Mouse (Mus musculus) lung, adult 2 months (tissue): ENCODE measurements around the gene Nudt19. TPM values are rescaled to one million over a fixed set of nuclear protein-coding genes. Genes with fewer than 3 reads are reported as not detected.
A peak's percentile ranks its signal among the peaks of the same experiment; 100 is the strongest.
"Not testable (repeated sequence)": the region's sequence is repeated elsewhere in the genome, so short reads cannot be mapped to it uniquely, and the experiment has no call there.

ENCODE experiments used
- DNase-seq: peaks from one replicate; pipeline ENCODE4 v3.0.0; 2022
- H3K4me1 ChIP-seq: fragments of 200-500 bp; 2 replicates; pipeline ENCODE4 v1.6.1; 2011; ENCODE audit warnings: low read length; ENCODE audit not compliant: control insufficient read depth, insufficient read depth
- H3K4me3 ChIP-seq: fragments of 200-500 bp; replicated peaks from 2 replicates; pipeline ENCODE3; 2011; ENCODE audit warnings: low read depth, mild to moderate bottlenecking, control low read depth, low read length; ENCODE audit errors: extremely low read depth
- CTCF ChIP-seq: fragments of 200-500 bp; IDR thresholded peaks from 2 replicates; pipeline ENCODE4 v1.5.1; 2011; ENCODE audit warnings: mild to moderate bottlenecking, low read length, control low read depth; ENCODE audit not compliant: insufficient read depth
- POLR2A ChIP-seq: fragments of 200-500 bp; IDR thresholded peaks from 2 replicates; pipeline ENCODE4 v1.6.1; 2011; ENCODE audit warnings: low read depth, mild to moderate bottlenecking, control low read depth, low read length, borderline replicate concordance; ENCODE audit errors: extremely low read depth
- WGBS: fragments of 180-500 bp; shearing (Covaris S2); methylation state at CpG from one replicate; pipeline ENCODE4 v1.1.7; 2018; 5-methylcytosine and 5-hydroxymethylcytosine counted together
- polyA plus RNA-seq: library from polyadenylated mRNA; depleted of rRNA; stranded (reverse); fragments of >200 nt; gene quantifications from 2 replicates; pipeline ENCODE4 v1.2.3, GENCODE M21; 2012

Gene Nudt19
- polyA plus RNA-seq, 1 experiment, result 20.6 TPM

GRCm38 (mm10) chr7:35586906-35587445 is 30.9 kb upstream of the Nudt19 start:
- Histone ChIP-seq H3K4me3 (peak overlapping the region; percentile 24), H3K4me1 (peaks cover 9% of the 10 kb centered on the region)
- TF ChIP-seq POLR2A (no peak), CTCF (no peak)
- no peak for DNase-seq
- 19% methylated on average over 15 of the region's 15 CpGs for WGBS

GRCm38 (mm10) chr7:35586055-35586905 is 30.2 kb upstream of the Nudt19 start, which contains the start of gene Ankrd27:
TSS of gene Ankrd27 (plus strand) at chr7:35586244.
- H3K4me1 ChIP-seq, result peaks cover 9% of the 10 kb centered on the region
- H3K4me3 ChIP-seq, result peak within 1 kb of the TSS; percentile 89
- DNase-seq, result peak; percentile 93
- peak; percentile 75; the same call in 1 of the 2 replicates for TF ChIP-seq POLR2A
- TF ChIP-seq CTCF, result no peak
- under 1% methylated on average over 49 of the region's 49 CpGs for WGBS

- H3K4me3 ChIP-seq, result peak within 1 kb of the TSS; percentile 89
- WGBS, result 1% methylated on average over 45 of the region's 45 CpGs
Observed at GRCm38 (mm10) chr7:35585191-35586054, 29.3 kb upstream of the Nudt19 start, which contains the start of gene Rgs9bp. TSS of gene Rgs9bp (minus strand) at chr7:35585582.

GRCm38 (mm10) chr7:35584786-35585190 is 28.7 kb upstream of the Nudt19 start:
- DNase-seq, result no peak
- TF ChIP-seq POLR2A, result no peak
- no peak for TF ChIP-seq CTCF
- under 1% methylated on average over 50 of the region's 50 CpGs for WGBS
- H3K4me3 ChIP-seq, result peak overlapping the region; percentile 65
- peaks cover 9% of the 10 kb centered on the region for H3K4me1 ChIP-seq

More at GRCm38 (mm10) chr7:35585191-35586054, 29.3 kb upstream of the Nudt19 start, which contains the start of gene Rgs9bp:
- TF ChIP-seq CTCF (no peak), POLR2A (0 out of 2 replicates have a peak, but pooled peaks have one; percentile 9)
- peak; percentile 47 for DNase-seq
- H3K4me1 ChIP-seq, result peaks cover 9% of the 10 kb centered on the region

- TF ChIP-seq CTCF (no peak), POLR2A (no peak)
- peak overlapping the region; percentile 65 for H3K4me3 ChIP-seq
- 8% methylated on average over 36 of the region's 36 CpGs for WGBS
- DNase-seq, result peak; percentile 38
- H3K4me1 ChIP-seq, result peaks cover 9% of the 10 kb centered on the region
Observed at GRCm38 (mm10) chr7:35584068-35584785, 28.1 kb upstream of the Nudt19 start.

GRCm38 (mm10) chr7:35583476-35584025 is 27.4 kb upstream of the Nudt19 start:
- TF ChIP-seq POLR2A (no peak), CTCF (no peak)
- H3K4me3 ChIP-seq, result no peak overlapping the region
- DNase-seq, result no peak
- 23% methylated on average over 11 of the region's 11 CpGs for WGBS
- H3K4me1 ChIP-seq, result peaks cover 9% of the 10 kb centered on the region

DNA sequence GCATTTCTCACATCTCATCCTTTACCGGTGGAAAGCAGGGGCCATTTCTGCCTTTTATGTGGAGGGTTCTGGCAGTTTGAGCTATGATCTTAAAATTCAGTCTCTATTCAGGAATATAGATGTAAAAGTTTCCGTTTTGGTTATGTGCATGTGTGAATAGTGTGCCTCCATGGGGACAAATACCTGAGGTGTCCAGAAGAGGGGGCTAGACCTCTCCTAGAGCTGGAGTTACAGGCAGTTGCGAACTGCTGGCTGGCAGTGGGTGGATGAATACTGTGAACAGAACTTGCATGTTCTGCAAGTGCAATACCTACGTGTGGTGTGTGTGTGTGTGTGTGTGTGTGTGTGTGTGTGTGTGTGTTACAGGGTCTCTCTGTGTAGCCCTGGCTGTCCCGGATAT is 26.6 kb upstream of the Nudt19 start:
- 70% methylated on average over 5 of the region's 5 CpGs for WGBS
- no peak overlapping the region for H3K4me3 ChIP-seq
- DNase-seq, result no peak
- TF ChIP-seq CTCF (no peak), POLR2A (no peak)
- H3K4me1 ChIP-seq, result peaks cover 9% of the 10 kb centered on the region

DNA sequence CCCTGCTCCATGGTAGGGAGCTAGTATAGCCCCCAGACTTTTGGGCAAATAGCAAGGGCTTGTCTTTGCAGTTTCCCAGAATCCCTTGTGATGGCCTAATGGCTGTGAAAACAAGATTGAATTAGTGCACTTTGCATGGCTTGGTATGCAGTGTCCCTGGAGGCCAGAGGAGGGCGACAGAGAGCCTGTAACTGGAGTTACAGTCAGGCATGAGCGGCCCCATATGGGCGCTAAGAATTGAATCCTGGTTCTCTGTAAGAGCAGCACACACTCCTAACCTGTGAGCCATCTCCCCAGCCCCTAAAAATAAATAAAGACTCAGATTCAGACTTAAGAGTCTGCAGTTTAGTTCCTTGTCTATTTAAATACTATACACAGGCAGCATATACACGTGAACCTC is 23.7 kb upstream of the Nudt19 start:
- H3K4me1 ChIP-seq, result peaks cover under 1% of the 10 kb centered on the region; the same call in 1 of the 2 replicates
- no peak overlapping the region for H3K4me3 ChIP-seq
- 35% methylated on average over 4 of the region's 4 CpGs for WGBS
- TF ChIP-seq POLR2A, result no peak
- peak; percentile 80 for TF ChIP-seq CTCF
- peak; percentile 33 for DNase-seq

- DNase-seq, result peak; percentile 6
- not testable (repeated sequence) for H3K4me3 ChIP-seq, H3K4me1 ChIP-seq
- WGBS, result 25% methylated on average over 6 of the region's 6 CpGs
Observed at GRCm38 (mm10) chr7:35570883-35571282, 14.8 kb upstream of the Nudt19 start.

- not testable (repeated sequence) for H3K4me1 ChIP-seq, DNase-seq
- 87% methylated on average over 4 of the region's 4 CpGs for WGBS
Observed at GRCm38 (mm10) chr7:35569724-35570123, 13.6 kb upstream of the Nudt19 start.

DNA sequence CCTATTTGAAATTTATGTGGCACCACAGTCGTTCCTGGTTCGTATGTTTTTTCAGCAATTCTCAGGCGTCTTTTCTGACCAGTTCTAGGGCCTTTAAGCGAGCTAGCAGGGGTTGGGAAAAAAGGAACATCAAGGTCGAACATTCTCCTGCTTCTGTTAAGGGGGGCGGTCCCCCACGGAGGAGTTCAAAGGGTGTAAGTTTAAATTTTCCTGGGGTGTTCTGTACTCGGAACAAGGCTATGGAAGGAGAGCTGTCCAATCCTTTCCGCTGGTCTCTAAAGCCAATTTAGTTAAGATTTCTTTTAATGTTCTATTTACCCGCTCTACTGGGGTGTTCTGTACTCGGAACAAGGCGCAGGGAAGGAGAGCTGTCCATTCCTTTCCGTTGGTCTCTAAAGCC is 9.9 kb upstream of the Nudt19 start:
- 74% methylated on average over 13 of the region's 13 CpGs for WGBS
- DNase-seq, H3K4me1 ChIP-seq, H3K4me3 ChIP-seq: not testable (repeated sequence)

More at GRCm38 (mm10) chr7:35569724-35570123, 13.6 kb upstream of the Nudt19 start:
- not testable (repeated sequence) for H3K4me3 ChIP-seq

DNA sequence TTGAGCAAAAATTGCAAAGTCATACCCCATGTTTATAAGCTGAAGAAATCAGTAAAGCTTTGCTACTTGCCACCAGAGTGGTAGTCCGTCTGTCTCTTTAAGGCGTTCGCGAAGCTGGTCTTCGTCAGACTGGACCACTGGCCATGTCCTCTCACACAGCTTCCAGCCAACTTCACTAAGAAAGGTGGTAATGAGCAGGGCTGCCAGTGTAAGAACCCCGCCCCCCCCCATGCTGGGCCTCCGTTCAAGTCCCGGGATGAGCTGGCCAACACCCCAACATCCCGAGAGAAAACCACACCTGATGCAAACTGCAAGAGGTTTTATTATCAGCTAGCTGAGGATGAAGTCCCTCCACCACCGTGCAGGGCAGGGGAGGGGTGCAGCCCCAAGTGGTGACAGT is 8.8 kb upstream of the Nudt19 start:
- H3K4me3 ChIP-seq, DNase-seq, H3K4me1 ChIP-seq: not testable (repeated sequence)
- 83% methylated on average over 10 of the region's 10 CpGs for WGBS
